Mouse (Mus musculus) forebrain, embryonic 14.5 days (tissue): ENCODE data around the gene 9530053A07Rik. TPM values are rescaled to one million over a fixed set of nuclear protein-coding genes. Genes with fewer than 3 reads are reported as not detected.

Experiments
- ATAC-seq: fragments of 200-750 bp; cut with Nextera tagmentation; 2 replicates; pipeline ENCODE4 v1.8.0; 2017; ENCODE audit warnings: mild to moderate bottlenecking, moderate library complexity
- DNase-seq: peaks from one replicate; pipeline ENCODE4 v3.0.0-alpha.2; 2015; ENCODE audit warnings: low spot score
- H3K27ac ChIP-seq: fragments of 300-500 bp; sonication (generic); 2 replicates; pipeline ENCODE4 v1.5.1; 2014; ENCODE audit warnings: low read depth, mild to moderate bottlenecking, control low read depth, low read length, moderate library complexity
- H3K27me3 ChIP-seq: fragments of 300-500 bp; sonication (generic); replicated peaks from 2 replicates; pipeline ENCODE4 v1.6.1; 2014; ENCODE audit warnings: low read length, control low read depth, mixed read lengths; ENCODE audit not compliant: control insufficient read depth, insufficient read depth
- H3K36me3 ChIP-seq: fragments of 300-500 bp; sonication (generic); 2 replicates; pipeline ENCODE4 v1.6.1; 2014; ENCODE audit warnings: low read length, control low read depth; ENCODE audit not compliant: control insufficient read depth, insufficient read depth
- H3K4me1 ChIP-seq: fragments of 300-500 bp; sonication (generic); 2 replicates; pipeline ENCODE4 v1.6.1; 2014; ENCODE audit warnings: antibody characterized with exemption, low read length, control low read depth; ENCODE audit not compliant: control insufficient read depth, insufficient read depth
- H3K4me2 ChIP-seq: fragments of 300-500 bp; sonication (generic); 2 replicates; pipeline ENCODE4 v1.6.1; 2014; ENCODE audit warnings: mild to moderate bottlenecking, control low read depth, low read length
- H3K4me3 ChIP-seq: fragments of 300-500 bp; sonication (generic); 2 replicates; pipeline ENCODE4 v1.5.1; 2014; ENCODE audit warnings: low read depth, low read length, control low read depth
- H3K9ac ChIP-seq: fragments of 300-500 bp; sonication (generic); 2 replicates; pipeline ENCODE4 v1.6.1; 2014; ENCODE audit warnings: mild to moderate bottlenecking, low read length, control low read depth, moderate library complexity
- H3K9me3 ChIP-seq: fragments of 300-500 bp; sonication (generic); replicated peaks from 2 replicates; pipeline ENCODE4 v1.6.1; 2016; ENCODE audit warnings: low read length, control low read depth, mixed read lengths; ENCODE audit not compliant: control insufficient read depth
- WGBS: fragments of 180-500 bp; shearing (Covaris S2); extraction: QIAGEN DNeasy Blood & Tissue Kit; methylation state at CpG from one replicate; pipeline ENCODE4 v1.1.7; 2014; 5-methylcytosine and 5-hydroxymethylcytosine counted together
- polyA plus RNA-seq: library from polyadenylated mRNA; unstranded; fragments of >200 nt; fragmentation: Nextera tagmentation; extraction: Ambion mirVana; gene quantifications from 2 replicates; pipeline ENCODE4 v1.2.1, GENCODE M21; 2014

The 9530053A07Rik gene
- polyA plus RNA-seq, 1 experiment from 2014 or later = 0.03 TPM

DNA sequence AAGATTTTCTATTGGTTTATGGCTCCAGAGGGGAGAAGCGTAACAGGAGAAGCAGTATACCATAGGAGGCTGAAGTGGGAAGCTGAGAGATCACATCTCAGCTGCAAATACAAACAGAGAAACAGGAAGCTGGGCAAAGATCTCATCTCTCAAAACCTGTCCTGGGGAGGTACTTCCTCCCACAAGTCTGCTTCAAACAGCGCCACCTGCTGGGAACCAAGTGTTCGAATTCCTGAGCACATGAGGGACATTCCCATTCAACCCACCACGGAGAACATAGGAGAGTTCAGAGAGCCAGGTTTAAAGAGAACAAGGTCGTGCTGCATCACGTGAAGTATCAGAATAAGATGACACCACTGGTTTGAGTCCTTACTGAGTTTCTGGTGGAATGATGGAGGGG lies 36.1 kb downstream of the 9530053A07Rik start:
- no peaks in the 10 kb centered on the region for H3K36me3 ChIP-seq
- H3K9me3 ChIP-seq = no peaks in the 10 kb centered on the region
- no peak overlapping the region for H3K27ac ChIP-seq
- no peak for ATAC-seq
- no peak overlapping the region for H3K4me3 ChIP-seq
- no peak for DNase-seq
- H3K4me1 ChIP-seq = peaks cover 11% of the 10 kb centered on the region
- H3K9ac ChIP-seq = no peak overlapping the region
- H3K27me3 ChIP-seq = no peaks in the 10 kb centered on the region
- no peak overlapping the region for H3K4me2 ChIP-seq
- 80% methylated on average over 6 of the region's 6 CpGs for WGBS

DNA sequence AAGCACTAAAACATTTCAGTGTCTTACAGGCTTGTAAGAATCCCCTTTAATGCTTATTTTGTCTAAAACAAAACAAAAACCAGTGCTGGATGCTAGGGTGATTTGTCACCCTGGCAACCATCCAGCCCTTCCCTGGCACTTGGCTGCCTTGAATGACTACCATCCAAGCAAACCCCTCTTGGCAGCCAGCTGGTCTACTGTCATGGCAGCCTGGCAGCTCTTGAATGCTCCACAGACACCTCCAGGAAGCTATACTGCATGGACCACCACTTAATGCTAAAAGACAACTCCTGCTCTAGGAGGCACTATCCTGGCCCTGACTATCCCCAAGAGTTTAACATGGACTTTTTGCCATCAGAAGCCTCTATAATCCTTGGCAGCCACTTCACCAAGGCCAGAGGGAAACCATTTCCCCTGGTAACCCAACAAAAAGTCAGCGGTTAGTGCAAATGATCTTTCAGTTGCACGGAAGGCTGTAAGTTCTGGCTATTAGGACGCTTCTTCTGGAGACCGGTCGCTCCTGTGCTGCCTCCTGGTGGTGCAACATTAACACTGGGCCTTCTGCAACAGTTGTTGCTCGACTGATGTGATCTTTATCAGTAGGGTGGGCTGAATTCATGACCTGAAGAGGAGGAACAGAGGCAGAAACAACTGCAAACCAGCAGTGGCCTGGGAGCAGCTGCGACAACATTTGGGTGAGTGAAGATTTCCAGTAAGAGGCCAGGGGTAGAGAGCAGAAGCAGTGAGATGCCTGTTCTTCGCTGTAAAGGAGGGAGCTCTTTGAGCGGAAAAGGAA lies 39.3 kb downstream of the 9530053A07Rik start:
- Histone ChIP-seq H3K36me3 (no peaks in the 10 kb centered on the region), H3K4me1 (peaks cover 17% of the 10 kb centered on the region), H3K4me2 (peak overlapping the region; percentile 56), H3K27me3 (no peaks in the 10 kb centered on the region), H3K4me3 (peak overlapping the region; percentile 73), H3K27ac (peak overlapping the region; percentile 33), H3K9ac (peak overlapping the region; percentile 54), H3K9me3 (no peaks in the 10 kb centered on the region)
- 13% methylated on average over 9 of the region's 9 CpGs for WGBS
- ATAC-seq (no peak), DNase-seq (peak; percentile 76)

- Histone ChIP-seq H3K27me3 (no peaks in the 10 kb centered on the region), H3K4me1 (peaks cover 17% of the 10 kb centered on the region), H3K9ac (peak within 1 kb of the TSS; percentile 58), H3K9me3 (no peaks in the 10 kb centered on the region), H3K4me3 (peak within 1 kb of the TSS; percentile 73), H3K4me2 (peak within 1 kb of the TSS; percentile 56), H3K27ac (peak within 1 kb of the TSS; percentile 62), H3K36me3 (peaks cover under 1% of the 10 kb centered on the region; the same call in 1 of the 2 replicates)
- under 1% methylated on average over 80 of the region's 80 CpGs for WGBS
- ATAC-seq (peak; percentile 96), DNase-seq (peak; percentile 97)
Observed at GRCm38 (mm10) chr7:28169489-28170422, 40.5 kb downstream of the 9530053A07Rik start, which contains the start of gene Fbl. Gene Fbl, plus strand, starts transcription at chr7:28169710.

- Histone ChIP-seq H3K4me2 (no peak overlapping the region), H3K9ac (no peak overlapping the region), H3K9me3 (no peaks in the 10 kb centered on the region), H3K27me3 (no peaks in the 10 kb centered on the region), H3K4me1 (peaks cover 7% of the 10 kb centered on the region), H3K27ac (no peak overlapping the region), H3K36me3 (peaks cover 40% of the 10 kb centered on the region), H3K4me3 (no peak overlapping the region)
- ATAC-seq (no peak), DNase-seq (no peak)
- 87% methylated on average over 4 of the region's 4 CpGs for WGBS
Observed at GRCm38 (mm10) chr7:28175358-28175757, 46.1 kb downstream of the 9530053A07Rik start.

GRCm38 (mm10) chr7:28179228-28179627 lies 50.0 kb downstream of the 9530053A07Rik start, which contains the start of gene Dyrk1b:
Gene Dyrk1b, plus strand, starts transcription at chr7:28179469.
- Histone ChIP-seq H3K27ac (peak within 1 kb of the TSS; percentile 97), H3K4me3 (peak within 1 kb of the TSS; percentile 98), H3K4me1 (peaks cover 6% of the 10 kb centered on the region; the same call in 1 of the 2 replicates), H3K36me3 (peaks cover 71% of the 10 kb centered on the region), H3K27me3 (no peaks in the 10 kb centered on the region), H3K9ac (peak within 1 kb of the TSS; percentile 96), H3K4me2 (peak within 1 kb of the TSS; percentile 88), H3K9me3 (no peaks in the 10 kb centered on the region)
- WGBS = under 1% methylated on average over 25 of the region's 25 CpGs
- DNase-seq = peak; percentile 100
- ATAC-seq = peak; percentile 91

DNA sequence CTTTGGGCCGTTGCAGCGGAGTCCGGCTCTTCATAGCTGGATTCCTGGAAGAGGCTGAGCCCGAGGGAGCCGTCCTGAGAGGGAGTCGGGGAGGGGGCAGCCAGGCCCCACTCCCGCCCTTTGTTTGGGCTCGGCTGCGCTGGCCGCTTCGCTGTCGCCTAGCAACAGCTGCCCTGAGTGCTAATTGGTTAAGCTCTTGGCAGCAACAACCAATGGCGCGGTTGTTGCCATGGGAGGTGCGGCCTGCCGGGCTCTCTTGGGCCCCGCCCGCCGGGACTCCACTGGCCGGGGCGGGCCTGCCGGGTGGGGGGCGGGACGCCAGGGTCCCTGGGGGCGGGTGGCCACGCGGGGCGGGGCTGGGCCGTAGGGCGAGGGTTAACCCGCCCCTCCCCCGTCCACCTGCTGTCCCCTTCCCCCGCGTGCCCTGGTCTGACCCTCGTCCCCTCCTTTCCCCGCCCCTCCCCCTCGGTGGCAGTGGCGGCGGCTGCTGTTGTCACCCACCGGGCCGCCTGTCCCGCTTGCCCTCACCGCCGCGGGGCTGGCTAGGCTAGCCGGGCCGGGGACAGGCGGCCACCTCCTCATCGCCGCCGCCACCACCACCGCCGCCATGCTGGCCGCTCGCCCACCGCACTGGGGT lies 50.6 kb downstream of the 9530053A07Rik start:
- Histone ChIP-seq H3K4me1 (peaks cover 6% of the 10 kb centered on the region; the same call in 1 of the 2 replicates), H3K4me2 (peak overlapping the region; percentile 88), H3K9me3 (no peaks in the 10 kb centered on the region), H3K36me3 (peaks cover 76% of the 10 kb centered on the region), H3K27me3 (no peaks in the 10 kb centered on the region), H3K27ac (peak overlapping the region; percentile 97), H3K4me3 (peak overlapping the region; percentile 98), H3K9ac (peak overlapping the region; percentile 96)
- DNase-seq = peak; percentile 99
- ATAC-seq = peak; percentile 95
- WGBS = 1% methylated on average over 39 of the region's 56 CpGs

- H3K4me2 ChIP-seq = peak overlapping the region; percentile 88
- no peaks in the 10 kb centered on the region for H3K9me3 ChIP-seq
- 81% methylated on average over 5 of the region's 5 CpGs for WGBS
- no peak for DNase-seq
- peak overlapping the region; percentile 98 for H3K4me3 ChIP-seq
- peaks cover 6% of the 10 kb centered on the region; the same call in 1 of the 2 replicates for H3K4me1 ChIP-seq
- peak overlapping the region; percentile 96 for H3K9ac ChIP-seq
- no peak for ATAC-seq
- H3K36me3 ChIP-seq = peaks cover 76% of the 10 kb centered on the region
- no peaks in the 10 kb centered on the region for H3K27me3 ChIP-seq
- H3K27ac ChIP-seq = no peak overlapping the region; the same call in 1 of the 2 replicates
Observed at GRCm38 (mm10) chr7:28180890-28181289, 51.6 kb downstream of the 9530053A07Rik start.

- peaks cover 6% of the 10 kb centered on the region; the same call in 1 of the 2 replicates for H3K4me1 ChIP-seq
Observed at GRCm38 (mm10) chr7:28181376-28181775, 52.1 kb downstream of the 9530053A07Rik start.

More at GRCm38 (mm10) chr7:28181376-28181775, 52.1 kb downstream of the 9530053A07Rik start:
- Histone ChIP-seq H3K36me3 (peaks cover 76% of the 10 kb centered on the region), H3K9me3 (no peaks in the 10 kb centered on the region), H3K27ac (no peak overlapping the region), H3K4me3 (0 out of 2 replicates have a peak overlapping the region, but pooled peaks have one; percentile 98), H3K27me3 (no peaks in the 10 kb centered on the region), H3K4me2 (peak overlapping the region; percentile 88; the same call in 1 of the 2 replicates), H3K9ac (0 out of 2 replicates have a peak overlapping the region, but pooled peaks have one; percentile 29)
- no peak for DNase-seq
- ATAC-seq = no peak
- 96% methylated on average over 12 of the region's 12 CpGs for WGBS
